Mouse (Mus musculus): Measurements from ENCODE around the gene Foxn3. TPM values are rescaled to one million over a fixed set of nuclear protein-coding genes. Genes with fewer than 3 reads are reported as not detected.
"Not testable (repeated sequence)": the region's sequence is repeated elsewhere in the genome, so short reads cannot be mapped to it uniquely, and the experiment has no call there.

Foxn3 gene
- polyA plus RNA-seq, 1 experiment from 2014 or later, result 75.5 TPM

DNA sequence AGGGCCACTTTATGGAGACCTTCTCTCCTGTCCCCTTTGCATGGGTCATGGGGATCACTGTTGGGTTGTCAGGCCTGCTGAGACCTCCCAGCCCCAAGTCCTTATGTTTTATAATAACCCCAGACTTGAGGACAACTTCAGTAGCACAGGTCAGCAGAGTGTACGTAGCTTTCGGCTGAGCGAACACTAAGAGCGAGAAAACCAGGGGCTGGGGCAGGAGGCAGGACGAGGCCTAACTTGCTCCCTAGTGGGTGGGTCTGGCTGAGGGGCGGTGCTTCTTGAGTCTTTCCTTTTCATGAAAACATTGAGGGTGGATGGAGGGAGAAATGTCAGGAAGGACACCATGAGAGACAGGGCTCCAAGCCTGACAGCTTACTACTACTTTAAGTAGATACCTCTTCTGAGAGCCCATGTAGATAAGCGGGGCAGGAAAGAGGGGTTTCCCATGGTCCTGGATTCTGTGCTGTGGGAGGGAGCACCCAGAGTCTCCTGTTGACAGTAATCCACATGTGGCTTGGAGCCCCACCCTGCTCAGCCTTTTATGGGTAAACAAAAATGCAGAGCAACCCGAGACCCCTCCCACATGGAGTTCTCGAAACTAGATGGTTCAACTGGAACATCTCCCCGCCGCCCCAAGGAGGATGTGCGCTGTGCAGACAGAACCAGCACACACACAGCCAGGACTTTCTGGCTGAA is 364.8 kb downstream of the Foxn3 start:
- H3K27ac ChIP-seq (ENCODE audit: low read depth, low read length), result no peak overlapping the region
- ATAC-seq (replicated peaks; ENCODE audit: insufficient number of reproducible peaks, low FRiP score, low TSS enrichment), result no peak
- no peaks in the 10 kb centered on the region for H3K9me3 ChIP-seq (replicated peaks; ENCODE audit: control insufficient read depth, low read length)
- H3K4me2 ChIP-seq, result no peak overlapping the region
- peaks cover 11% of the 10 kb centered on the region; the same call in 1 of the 2 replicates for H3K4me1 ChIP-seq (ENCODE audit: control insufficient read depth, insufficient read depth, low read length)
- 0 out of 2 replicates have a peak, but pooled peaks cover 2% of the 10 kb centered on the region for H3K36me3 ChIP-seq (ENCODE audit: control insufficient read depth, insufficient read depth, low read length)
- no peak overlapping the region for H3K9ac ChIP-seq (ENCODE audit: low read depth, low read length)
- no peak overlapping the region for H3K4me3 ChIP-seq (ENCODE audit: low read depth, low read length)
- no peaks in the 10 kb centered on the region for H3K27me3 ChIP-seq (ENCODE audit: control insufficient read depth, insufficient read depth, low read length)
- 71% methylated on average over 12 of the region's 12 CpGs for WGBS (ENCODE audit: insufficient replicate concordance)

- H3K9me3 ChIP-seq (replicated peaks; ENCODE audit: control insufficient read depth, low read length), result no peaks in the 10 kb centered on the region
- no peaks in the 10 kb centered on the region for H3K27me3 ChIP-seq (ENCODE audit: control insufficient read depth, insufficient read depth, low read length)
- no peak overlapping the region for H3K4me3 ChIP-seq (ENCODE audit: low read depth, low read length)
- H3K9ac ChIP-seq (ENCODE audit: low read depth, low read length), result no peak overlapping the region
- H3K27ac ChIP-seq (ENCODE audit: low read depth, low read length), result no peak overlapping the region
- H3K36me3 ChIP-seq (ENCODE audit: control insufficient read depth, insufficient read depth, low read length), result 0 out of 2 replicates have a peak, but pooled peaks cover 2% of the 10 kb centered on the region
- no peak overlapping the region for H3K4me2 ChIP-seq
- 85% methylated on average over 7 of the region's 7 CpGs for WGBS (ENCODE audit: insufficient replicate concordance)
- peaks cover 11% of the 10 kb centered on the region; the same call in 1 of the 2 replicates for H3K4me1 ChIP-seq (ENCODE audit: control insufficient read depth, insufficient read depth, low read length)
- ATAC-seq (replicated peaks; ENCODE audit: insufficient number of reproducible peaks, low FRiP score, low TSS enrichment), result no peak
Measured at GRCm38 (mm10) chr12:99197031-99197430, 366.4 kb downstream of the Foxn3 start.

DNA sequence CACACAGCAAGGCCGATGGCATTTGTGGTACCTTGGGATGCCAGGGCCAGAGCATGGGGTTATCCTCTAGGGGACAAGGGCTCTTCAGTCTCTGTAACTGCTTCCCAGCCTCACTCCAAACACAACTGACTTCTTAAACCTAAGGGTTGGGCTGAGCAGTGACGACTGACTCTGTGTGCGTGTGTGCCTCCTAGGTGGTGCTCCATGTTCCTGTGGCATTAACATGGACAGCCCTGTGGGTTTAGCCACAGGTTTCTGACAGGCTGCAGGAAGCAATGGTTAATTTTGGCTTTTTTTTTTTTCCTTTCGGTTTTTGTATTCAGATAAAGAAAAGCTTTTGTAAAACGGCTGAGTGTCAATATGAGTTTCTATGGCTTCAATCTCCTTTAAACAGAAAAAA is 367.7 kb downstream of the Foxn3 start:
- H3K9me3 ChIP-seq (replicated peaks; ENCODE audit: control insufficient read depth, low read length), result no peaks in the 10 kb centered on the region
- H3K27me3 ChIP-seq (ENCODE audit: control insufficient read depth, insufficient read depth, low read length), result no peaks in the 10 kb centered on the region
- H3K27ac ChIP-seq (ENCODE audit: low read depth, low read length), result no peak overlapping the region
- H3K4me1 ChIP-seq (ENCODE audit: control insufficient read depth, insufficient read depth, low read length), result peaks cover 9% of the 10 kb centered on the region; the same call in 1 of the 2 replicates
- H3K4me3 ChIP-seq (ENCODE audit: low read depth, low read length), result no peak overlapping the region
- WGBS (ENCODE audit: insufficient replicate concordance), result 90% methylated on average over 5 of the region's 5 CpGs
- ATAC-seq (replicated peaks; ENCODE audit: insufficient number of reproducible peaks, low FRiP score, low TSS enrichment), result no peak
- H3K9ac ChIP-seq (ENCODE audit: low read depth, low read length), result no peak overlapping the region
- no peak overlapping the region for H3K4me2 ChIP-seq
- 0 out of 2 replicates have a peak, but pooled peaks cover 2% of the 10 kb centered on the region for H3K36me3 ChIP-seq (ENCODE audit: control insufficient read depth, insufficient read depth, low read length)

- not testable (repeated sequence) for H3K4me2 ChIP-seq; H3K27me3 ChIP-seq (ENCODE audit: control insufficient read depth, insufficient read depth, low read length); H3K9ac ChIP-seq (ENCODE audit: low read depth, low read length); ATAC-seq (replicated peaks; ENCODE audit: insufficient number of reproducible peaks, low FRiP score, low TSS enrichment); H3K9me3 ChIP-seq (replicated peaks; ENCODE audit: control insufficient read depth, low read length); H3K4me1 ChIP-seq (ENCODE audit: control insufficient read depth, insufficient read depth, low read length); H3K36me3 ChIP-seq (ENCODE audit: control insufficient read depth, insufficient read depth, low read length); H3K4me3 ChIP-seq (ENCODE audit: low read depth, low read length); H3K27ac ChIP-seq (ENCODE audit: low read depth, low read length)
- WGBS (ENCODE audit: insufficient replicate concordance), result 91% methylated on average over 17 of the region's 17 CpGs
Measured at GRCm38 (mm10) chr12:99194120-99194519, 369.3 kb downstream of the Foxn3 start.

GRCm38 (mm10) chr12:99187671-99188070 is 375.7 kb downstream of the Foxn3 start:
- Histone ChIP-seq H3K9ac (ENCODE audit: low read depth, low read length) (no peak overlapping the region), H3K4me2 (no peak overlapping the region), H3K4me3 (ENCODE audit: low read depth, low read length) (no peak overlapping the region), H3K27me3 (ENCODE audit: control insufficient read depth, insufficient read depth, low read length) (no peaks in the 10 kb centered on the region), H3K27ac (ENCODE audit: low read depth, low read length) (no peak overlapping the region), H3K36me3 (ENCODE audit: control insufficient read depth, insufficient read depth, low read length) (no peaks in the 10 kb centered on the region), H3K4me1 (ENCODE audit: control insufficient read depth, insufficient read depth, low read length) (no peaks in the 10 kb centered on the region), H3K9me3 (replicated peaks; ENCODE audit: control insufficient read depth, low read length) (no peaks in the 10 kb centered on the region)
- 90% methylated on average over 4 of the region's 4 CpGs for WGBS (ENCODE audit: insufficient replicate concordance)
- ATAC-seq (replicated peaks; ENCODE audit: insufficient number of reproducible peaks, low FRiP score, low TSS enrichment), result no peak

GRCm38 (mm10) chr12:99186239-99186638 is 377.1 kb downstream of the Foxn3 start:
- 69% methylated on average over 4 of the region's 4 CpGs for WGBS (ENCODE audit: insufficient replicate concordance)
- H3K4me2 ChIP-seq, result no peak overlapping the region
- peaks cover 2% of the 10 kb centered on the region; the same call in 1 of the 2 replicates for H3K4me1 ChIP-seq (ENCODE audit: control insufficient read depth, insufficient read depth, low read length)

GRCm38 (mm10) chr12:99183261-99183792 is 380.1 kb downstream of the Foxn3 start:
- Histone ChIP-seq H3K27ac (ENCODE audit: low read depth, low read length) (no peak overlapping the region), H3K36me3 (ENCODE audit: control insufficient read depth, insufficient read depth, low read length) (no peaks in the 10 kb centered on the region), H3K27me3 (ENCODE audit: control insufficient read depth, insufficient read depth, low read length) (no peaks in the 10 kb centered on the region), H3K4me2 (no peak overlapping the region), H3K4me3 (ENCODE audit: low read depth, low read length) (no peak overlapping the region), H3K4me1 (ENCODE audit: control insufficient read depth, insufficient read depth, low read length) (peaks cover 2% of the 10 kb centered on the region; the same call in 1 of the 2 replicates), H3K9ac (ENCODE audit: low read depth, low read length) (no peak overlapping the region), H3K9me3 (replicated peaks; ENCODE audit: control insufficient read depth, low read length) (no peaks in the 10 kb centered on the region)
- 83% methylated on average over 7 of the region's 7 CpGs for WGBS (ENCODE audit: insufficient replicate concordance)
- no peak for ATAC-seq (replicated peaks; ENCODE audit: insufficient number of reproducible peaks, low FRiP score, low TSS enrichment)

More at GRCm38 (mm10) chr12:99186239-99186638, 377.1 kb downstream of the Foxn3 start:
- no peak for ATAC-seq (replicated peaks; ENCODE audit: insufficient number of reproducible peaks, low FRiP score, low TSS enrichment)
- Histone ChIP-seq H3K4me3 (ENCODE audit: low read depth, low read length) (no peak overlapping the region), H3K27me3 (ENCODE audit: control insufficient read depth, insufficient read depth, low read length) (no peaks in the 10 kb centered on the region), H3K36me3 (ENCODE audit: control insufficient read depth, insufficient read depth, low read length) (no peaks in the 10 kb centered on the region), H3K9me3 (replicated peaks; ENCODE audit: control insufficient read depth, low read length) (no peaks in the 10 kb centered on the region), H3K9ac (ENCODE audit: low read depth, low read length) (no peak overlapping the region), H3K27ac (ENCODE audit: low read depth, low read length) (no peak overlapping the region)

- no peaks in the 10 kb centered on the region for H3K36me3 ChIP-seq (ENCODE audit: control insufficient read depth, insufficient read depth, low read length)
- WGBS (ENCODE audit: insufficient replicate concordance), result 65% methylated on average over 3 of the region's 3 CpGs
- no peak overlapping the region for H3K9ac ChIP-seq (ENCODE audit: low read depth, low read length)
- H3K27ac ChIP-seq (ENCODE audit: low read depth, low read length), result no peak overlapping the region
- H3K4me3 ChIP-seq (ENCODE audit: low read depth, low read length), result no peak overlapping the region
- H3K4me2 ChIP-seq, result no peak overlapping the region
- H3K9me3 ChIP-seq (replicated peaks; ENCODE audit: control insufficient read depth, low read length), result no peaks in the 10 kb centered on the region
- peaks cover 2% of the 10 kb centered on the region; the same call in 1 of the 2 replicates for H3K4me1 ChIP-seq (ENCODE audit: control insufficient read depth, insufficient read depth, low read length)
- no peaks in the 10 kb centered on the region for H3K27me3 ChIP-seq (ENCODE audit: control insufficient read depth, insufficient read depth, low read length)
- no peak for ATAC-seq (replicated peaks; ENCODE audit: insufficient number of reproducible peaks, low FRiP score, low TSS enrichment)
Measured at GRCm38 (mm10) chr12:99182338-99182737, 381.0 kb downstream of the Foxn3 start.
